Mouse (Mus musculus) neural tube, embryonic 13.5 days (tissue): ENCODE results near the gene Gm21970. TPM values are rescaled to one million over a fixed set of nuclear protein-coding genes. Genes with fewer than 3 reads are reported as not detected.
"Not testable (repeated sequence)": the region's sequence is repeated elsewhere in the genome, so short reads cannot be mapped to it uniquely, and the experiment has no call there.

Experiments
- ATAC-seq: fragments of 200-750 bp; cut with Nextera tagmentation; 2 replicates; pipeline ENCODE4 v1.8.0; 2017; ENCODE audit warnings: low read depth, mild to moderate bottlenecking, moderate TSS enrichment, moderate library complexity
- H3K27ac ChIP-seq: fragments of 300-500 bp; sonication (generic); replicated peaks from 2 replicates; pipeline ENCODE4 v1.5.1; 2015; ENCODE audit warnings: moderate library complexity, mild to moderate bottlenecking, inconsistent platforms
- H3K27me3 ChIP-seq: fragments of 300-500 bp; sonication (generic); 2 replicates; pipeline ENCODE4 v1.6.1; 2015; ENCODE audit warnings: mild to moderate bottlenecking, inconsistent platforms
- H3K36me3 ChIP-seq: fragments of 300-500 bp; sonication (generic); 2 replicates; pipeline ENCODE4 v1.6.1; 2015; ENCODE audit warnings: mild to moderate bottlenecking, inconsistent platforms
- H3K4me1 ChIP-seq: fragments of 300-500 bp; sonication (generic); replicated peaks from 2 replicates; pipeline ENCODE4 v1.6.1; 2015; ENCODE audit warnings: inconsistent platforms
- H3K4me2 ChIP-seq: fragments of 300-500 bp; sonication (generic); 2 replicates; pipeline ENCODE4 v1.6.1; 2015; ENCODE audit warnings: inconsistent platforms, mild to moderate bottlenecking, moderate library complexity
- H3K4me3 ChIP-seq: fragments of 300-500 bp; sonication (generic); 2 replicates; pipeline ENCODE4 v1.5.1; 2015; ENCODE audit warnings: mild to moderate bottlenecking, inconsistent platforms
- H3K9ac ChIP-seq: fragments of 300-500 bp; sonication (generic); 2 replicates; pipeline ENCODE4 v1.6.1; 2015; ENCODE audit warnings: moderate library complexity, mild to moderate bottlenecking, inconsistent platforms
- H3K9me3 ChIP-seq: fragments of 300-500 bp; sonication (generic); 2 replicates; pipeline ENCODE4 v1.6.1; 2016; ENCODE audit warnings: inconsistent platforms
- WGBS: fragments of 180-500 bp; shearing (Covaris S2); methylation state at CpG from one replicate; pipeline ENCODE4 v1.1.7; 2015; 5-methylcytosine and 5-hydroxymethylcytosine counted together
- polyA plus RNA-seq: library from polyadenylated mRNA; unstranded; fragments of >200 nt; fragmentation: Nextera tagmentation; extraction: Ambion mirVana; gene quantifications from 2 replicates; pipeline ENCODE4 v1.2.1, GENCODE M21; 2015

The Gm21970 gene
- polyA plus RNA-seq, 1 experiment from 2014 or later: not detected

DNA sequence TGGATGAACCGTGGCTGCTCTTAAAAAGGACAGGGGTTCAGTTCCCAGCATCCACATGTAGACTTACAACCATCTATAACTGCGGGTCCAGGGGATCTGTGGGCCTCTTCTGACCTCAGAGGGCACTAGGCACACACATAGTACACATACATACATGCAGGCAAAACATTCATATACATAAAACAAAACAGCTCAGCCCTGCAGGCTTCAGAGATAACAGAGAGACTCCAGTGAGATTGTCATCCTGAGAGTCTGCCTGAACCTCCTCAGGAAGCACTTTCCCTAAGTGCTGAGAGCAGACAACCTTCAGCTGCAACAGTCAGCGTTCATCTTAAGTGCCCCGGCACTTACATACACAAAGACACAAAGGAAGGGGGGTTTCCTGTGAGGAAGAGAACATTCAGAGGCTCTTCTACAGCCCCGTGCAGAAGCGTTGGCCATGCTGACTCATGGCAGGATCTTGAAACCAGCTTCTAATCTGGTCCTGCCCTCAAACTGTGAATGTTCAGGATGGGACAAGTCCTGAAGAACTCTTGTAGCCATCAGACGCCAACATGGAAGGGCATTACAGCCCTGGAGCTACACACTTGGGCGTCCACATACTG, 41.9 kb downstream of the Gm21970 start:
- no peaks in the 10 kb centered on the region for H3K27me3 ChIP-seq
- H3K4me1 ChIP-seq: peaks cover 4% of the 10 kb centered on the region; the same call in 1 of the 2 replicates
- H3K4me3 ChIP-seq: no peak overlapping the region
- no peaks in the 10 kb centered on the region for H3K9me3 ChIP-seq
- WGBS: 46% methylated on average over 8 of the region's 8 CpGs
- no peak for ATAC-seq
- H3K4me2 ChIP-seq: no peak overlapping the region
- no peak overlapping the region for H3K9ac ChIP-seq
- H3K36me3 ChIP-seq: no peaks in the 10 kb centered on the region
- H3K27ac ChIP-seq: no peak overlapping the region

DNA sequence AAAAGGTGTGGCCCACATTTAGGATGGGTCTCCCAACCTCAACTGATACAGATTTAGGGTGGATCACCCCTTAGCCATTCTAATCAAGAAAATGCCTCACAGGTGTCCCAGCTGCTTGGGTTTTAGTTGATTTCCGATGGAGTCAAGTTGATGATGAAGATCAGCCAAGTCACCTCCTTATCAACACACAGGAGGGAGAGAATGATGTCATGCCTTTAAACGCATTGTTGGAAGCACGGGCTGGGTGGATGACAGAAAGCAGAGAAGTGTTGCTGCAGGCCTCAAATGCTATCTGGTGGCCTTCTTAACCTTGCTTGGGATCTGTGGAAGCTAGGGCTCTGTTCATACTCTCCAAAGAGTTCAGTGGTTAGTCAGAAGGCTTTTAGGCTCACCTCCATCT, 42.6 kb downstream of the Gm21970 start:
- no peak for ATAC-seq
- Histone ChIP-seq H3K9me3 (no peaks in the 10 kb centered on the region), H3K27me3 (no peaks in the 10 kb centered on the region), H3K4me2 (no peak overlapping the region), H3K4me1 (peaks cover 4% of the 10 kb centered on the region; the same call in 1 of the 2 replicates), H3K27ac (no peak overlapping the region), H3K4me3 (no peak overlapping the region), H3K36me3 (no peaks in the 10 kb centered on the region), H3K9ac (no peak overlapping the region)
- WGBS: 91% methylated on average over 3 of the region's 3 CpGs

- ATAC-seq: no peak
- Histone ChIP-seq H3K4me2 (no peak overlapping the region), H3K27me3 (no peaks in the 10 kb centered on the region), H3K9me3 (no peaks in the 10 kb centered on the region), H3K4me3 (no peak overlapping the region), H3K9ac (no peak overlapping the region), H3K4me1 (no peaks in the 10 kb centered on the region), H3K27ac (no peak overlapping the region), H3K36me3 (no peaks in the 10 kb centered on the region)
- 77% methylated on average over 3 of the region's 3 CpGs for WGBS
Observed at GRCm38 (mm10) chr16:91438081-91438480, 46.6 kb downstream of the Gm21970 start.

DNA sequence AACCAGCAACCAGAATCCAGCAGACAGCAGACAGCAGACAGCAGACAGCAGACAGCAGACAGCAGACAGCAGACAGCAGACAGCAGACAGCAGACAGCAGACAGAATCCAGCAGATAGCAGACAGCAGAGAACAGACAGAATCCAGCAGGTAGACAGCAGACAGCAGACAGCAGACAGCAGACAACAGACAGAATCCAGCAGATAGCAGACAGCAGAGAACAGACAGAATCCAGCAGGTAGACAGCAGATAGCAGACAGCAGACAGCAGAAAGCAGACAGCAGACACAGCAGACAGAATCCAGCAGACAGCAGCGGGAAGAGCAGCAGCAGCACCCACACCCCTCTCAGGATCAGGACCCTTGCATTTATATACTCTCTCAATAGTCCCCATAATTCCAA, 47.1 kb downstream of the Gm21970 start:
- not testable (repeated sequence) for H3K9ac ChIP-seq, H3K36me3 ChIP-seq, H3K27me3 ChIP-seq, H3K4me2 ChIP-seq, H3K4me3 ChIP-seq, H3K4me1 ChIP-seq, ATAC-seq, H3K9me3 ChIP-seq, H3K27ac ChIP-seq
- 75% methylated on average over 1 of the region's 1 CpGs for WGBS

DNA sequence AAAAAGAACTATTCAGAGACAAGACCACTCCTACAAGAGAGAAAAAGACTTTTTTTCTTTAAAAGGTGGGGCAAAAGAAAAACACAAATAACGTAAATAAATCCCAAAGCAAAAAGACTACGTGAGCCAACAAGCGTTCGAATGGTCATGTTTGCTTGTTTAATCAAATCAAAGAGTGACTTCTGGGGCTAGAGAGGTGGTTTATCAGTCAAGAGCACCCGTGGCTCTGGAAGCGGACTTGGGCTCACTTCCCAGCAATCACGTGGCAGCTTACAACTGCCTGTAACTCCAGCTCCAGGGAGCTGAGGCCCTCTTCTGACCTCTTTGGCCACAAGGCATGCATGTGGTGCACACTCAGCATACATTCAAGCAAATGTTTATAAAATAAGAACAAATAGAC, 49.8 kb downstream of the Gm21970 start:
- ATAC-seq: no peak

DNA sequence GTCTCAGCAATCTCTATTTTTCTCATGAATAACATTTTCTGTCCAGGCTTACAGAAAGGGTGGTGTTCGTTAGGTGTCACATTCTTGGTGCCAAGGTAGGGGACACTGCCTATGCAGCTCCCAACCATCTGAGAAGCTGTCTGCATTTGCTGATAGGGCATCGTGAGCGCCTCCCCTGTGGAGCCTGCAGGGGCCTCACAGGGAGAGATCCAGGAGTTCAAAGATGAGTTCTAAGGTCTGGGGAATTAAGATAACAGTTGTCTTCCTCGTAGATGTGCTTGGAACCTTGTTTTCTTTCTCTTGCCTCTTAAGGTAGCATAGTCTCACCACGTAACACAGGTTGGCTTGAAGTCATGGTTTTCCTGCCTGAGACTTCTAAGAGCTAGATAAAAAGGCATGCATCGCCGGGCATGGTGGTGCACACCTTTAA, 50.3 kb downstream of the Gm21970 start:
- H3K9ac ChIP-seq: no peak overlapping the region
- no peaks in the 10 kb centered on the region for H3K9me3 ChIP-seq
- no peaks in the 10 kb centered on the region for H3K27me3 ChIP-seq
- H3K4me2 ChIP-seq: no peak overlapping the region
- 78% methylated on average over 7 of the region's 7 CpGs for WGBS
- H3K4me3 ChIP-seq: no peak overlapping the region
- H3K36me3 ChIP-seq: no peaks in the 10 kb centered on the region
- no peak overlapping the region for H3K27ac ChIP-seq
- no peak for ATAC-seq
- H3K4me1 ChIP-seq: no peaks in the 10 kb centered on the region

More for the DNA sequence above, 49.8 kb downstream of the Gm21970 start:
- no peaks in the 10 kb centered on the region for H3K4me1 ChIP-seq
- H3K36me3 ChIP-seq: no peaks in the 10 kb centered on the region
- 72% methylated on average over 7 of the region's 7 CpGs for WGBS
- no peaks in the 10 kb centered on the region for H3K27me3 ChIP-seq
- H3K27ac ChIP-seq: no peak overlapping the region
- H3K4me2 ChIP-seq: no peak overlapping the region
- H3K9me3 ChIP-seq: no peaks in the 10 kb centered on the region
- no peak overlapping the region for H3K4me3 ChIP-seq
- no peak overlapping the region for H3K9ac ChIP-seq

DNA sequence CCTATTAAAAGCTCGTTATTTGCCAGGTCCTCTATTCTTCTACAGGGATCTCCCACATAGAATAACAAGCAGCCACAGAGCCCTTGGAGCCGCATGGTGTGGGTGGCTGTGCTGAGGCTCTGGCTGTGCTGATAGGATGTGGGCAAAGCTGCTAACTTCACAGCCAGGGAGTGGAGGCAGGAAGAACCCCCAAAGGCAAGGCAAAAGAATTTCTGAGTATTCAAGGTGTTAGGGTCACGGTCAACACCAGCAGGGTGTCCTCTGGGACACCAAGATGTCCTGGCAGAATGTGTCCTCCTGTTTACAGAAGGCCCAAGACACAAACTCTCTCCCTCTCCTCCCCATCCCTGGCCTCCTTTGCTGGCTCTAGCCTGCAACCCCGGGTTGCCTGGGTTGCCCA, 50.9 kb downstream of the Gm21970 start:
- ATAC-seq: no peak
- Histone ChIP-seq H3K27ac (no peak overlapping the region), H3K36me3 (no peaks in the 10 kb centered on the region), H3K4me1 (no peaks in the 10 kb centered on the region), H3K4me3 (no peak overlapping the region), H3K9me3 (no peaks in the 10 kb centered on the region), H3K4me2 (no peak overlapping the region), H3K27me3 (no peaks in the 10 kb centered on the region), H3K9ac (no peak overlapping the region)
- 75% methylated on average over 4 of the region's 4 CpGs for WGBS

DNA sequence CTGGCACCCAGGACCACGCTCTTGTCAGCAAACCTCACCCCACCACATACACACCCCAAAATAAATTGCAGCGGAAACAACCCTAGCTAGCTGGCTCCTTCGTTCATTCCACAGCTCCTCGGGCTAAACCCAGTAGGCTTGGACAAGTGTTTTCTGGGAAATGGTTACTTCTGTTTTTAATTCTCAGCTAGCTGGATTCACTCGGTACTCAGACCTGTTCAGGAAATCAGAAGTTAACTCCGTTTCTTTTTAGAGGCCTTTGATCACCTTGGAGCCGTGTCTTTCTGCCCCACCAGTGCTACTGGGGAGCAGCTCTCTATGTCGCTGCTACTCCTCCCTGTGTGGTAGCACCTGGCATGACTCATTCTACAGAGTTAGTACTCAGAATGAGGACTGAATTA, 51.7 kb downstream of the Gm21970 start:
- H3K9ac ChIP-seq: no peak overlapping the region
- H3K4me3 ChIP-seq: no peak overlapping the region
- WGBS: 84% methylated on average over 8 of the region's 8 CpGs
- no peaks in the 10 kb centered on the region for H3K9me3 ChIP-seq
- H3K27ac ChIP-seq: no peak overlapping the region
- no peaks in the 10 kb centered on the region for H3K4me1 ChIP-seq
- no peak overlapping the region for H3K4me2 ChIP-seq
- ATAC-seq: no peak
- H3K36me3 ChIP-seq: no peaks in the 10 kb centered on the region
- H3K27me3 ChIP-seq: no peaks in the 10 kb centered on the region

- H3K4me1 ChIP-seq: no peaks in the 10 kb centered on the region
- H3K4me3 ChIP-seq: no peak overlapping the region
- no peak overlapping the region for H3K27ac ChIP-seq
- no peaks in the 10 kb centered on the region for H3K36me3 ChIP-seq
- H3K4me2 ChIP-seq: no peak overlapping the region
- no peak for ATAC-seq
- H3K27me3 ChIP-seq: no peaks in the 10 kb centered on the region
- no peak overlapping the region for H3K9ac ChIP-seq
- 87% methylated on average over 4 of the region's 4 CpGs for WGBS
- H3K9me3 ChIP-seq: no peaks in the 10 kb centered on the region
Observed at GRCm38 (mm10) chr16:91444847-91445246, 53.3 kb downstream of the Gm21970 start.

DNA sequence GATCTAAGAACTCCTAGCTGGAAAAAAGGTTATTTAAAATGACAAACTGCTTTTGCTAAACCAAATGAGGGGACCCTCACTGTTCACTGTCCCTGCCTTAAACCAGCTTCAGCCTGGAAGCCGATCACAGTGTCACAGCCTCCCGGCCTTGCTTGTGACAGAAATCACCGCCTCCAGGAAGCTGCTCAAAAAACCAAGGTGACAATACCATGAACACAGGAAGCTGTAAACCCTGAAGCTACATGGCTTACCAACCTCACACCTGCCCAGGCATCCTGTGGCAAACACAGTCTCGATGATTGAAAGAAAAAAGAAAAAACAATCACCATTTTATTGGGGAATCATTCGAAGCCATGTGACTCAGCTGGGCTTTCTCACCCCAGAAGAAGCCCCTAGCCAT, 54.0 kb downstream of the Gm21970 start:
- Histone ChIP-seq H3K27me3 (no peaks in the 10 kb centered on the region), H3K4me2 (no peak overlapping the region), H3K9ac (no peak overlapping the region), H3K9me3 (no peaks in the 10 kb centered on the region), H3K4me1 (no peaks in the 10 kb centered on the region), H3K27ac (no peak overlapping the region), H3K4me3 (no peak overlapping the region), H3K36me3 (no peaks in the 10 kb centered on the region)
- ATAC-seq: no peak
- 93% methylated on average over 5 of the region's 5 CpGs for WGBS

GRCm38 (mm10) chr16:91446778-91447511, 55.4 kb downstream of the Gm21970 start:
- Histone ChIP-seq H3K27ac (no peak overlapping the region), H3K36me3 (no peaks in the 10 kb centered on the region), H3K9me3 (no peaks in the 10 kb centered on the region), H3K27me3 (no peaks in the 10 kb centered on the region), H3K4me3 (no peak overlapping the region), H3K4me2 (no peak overlapping the region), H3K9ac (no peak overlapping the region), H3K4me1 (no peaks in the 10 kb centered on the region)
- no peak for ATAC-seq
- 83% methylated on average over 8 of the region's 8 CpGs for WGBS

DNA sequence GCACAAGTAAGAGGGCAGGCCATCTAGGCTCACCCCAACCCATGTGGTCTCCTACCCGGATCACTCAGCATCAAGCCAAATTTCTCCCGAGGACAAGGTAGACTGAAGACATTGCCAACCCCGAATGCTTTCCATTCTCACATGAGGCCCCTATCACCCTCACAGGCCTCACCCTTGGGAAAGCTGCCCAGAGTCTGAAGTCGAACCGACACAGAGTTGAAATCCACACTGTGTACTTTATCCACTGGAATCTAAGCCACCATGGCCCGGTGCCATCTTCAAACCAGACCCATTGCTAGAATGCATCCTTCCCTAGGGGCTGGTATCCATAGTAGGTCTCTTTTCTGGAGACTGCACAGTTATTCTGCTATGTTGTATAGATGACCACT, 56.0 kb downstream of the Gm21970 start:
- 89% methylated on average over 6 of the region's 6 CpGs for WGBS
- Histone ChIP-seq H3K27me3 (no peaks in the 10 kb centered on the region), H3K36me3 (no peaks in the 10 kb centered on the region), H3K27ac (no peak overlapping the region), H3K4me1 (no peaks in the 10 kb centered on the region), H3K4me2 (no peak overlapping the region), H3K9ac (no peak overlapping the region), H3K9me3 (no peaks in the 10 kb centered on the region), H3K4me3 (no peak overlapping the region)
- no peak for ATAC-seq

GRCm38 (mm10) chr16:91448088-91448487, 56.6 kb downstream of the Gm21970 start:
- Histone ChIP-seq H3K27me3 (no peaks in the 10 kb centered on the region), H3K4me3 (no peak overlapping the region), H3K4me1 (no peaks in the 10 kb centered on the region), H3K4me2 (no peak overlapping the region), H3K27ac (no peak overlapping the region), H3K9ac (no peak overlapping the region), H3K36me3 (no peaks in the 10 kb centered on the region), H3K9me3 (no peaks in the 10 kb centered on the region)
- 93% methylated on average over 5 of the region's 5 CpGs for WGBS
- no peak for ATAC-seq
